Mouse (Mus musculus) hindbrain, embryonic 15.5 days (tissue): ENCODE data around the gene Lypd6b. TPM values are rescaled to one million over a fixed set of nuclear protein-coding genes. Genes with fewer than 3 reads are reported as not detected.

Experiments used
- ATAC-seq: fragments of 200-750 bp; cut with Nextera tagmentation; 2 replicates; pipeline ENCODE4 v1.8.0; 2017; ENCODE audit warnings: low read depth, moderate number of reproducible peaks, moderate TSS enrichment; ENCODE audit not compliant: low FRiP score
- H3K27ac ChIP-seq: fragments of 300-500 bp; sonication (generic); replicated peaks from 2 replicates; pipeline ENCODE4 v1.5.1; 2015; ENCODE audit warnings: mild to moderate bottlenecking, inconsistent platforms
- H3K27me3 ChIP-seq: fragments of 300-500 bp; sonication (generic); 2 replicates; pipeline ENCODE4 v1.6.1; 2015; ENCODE audit warnings: control low read depth, inconsistent platforms
- H3K36me3 ChIP-seq: fragments of 300-500 bp; sonication (generic); 2 replicates; pipeline ENCODE4 v1.6.1; 2015; ENCODE audit warnings: control low read depth, inconsistent platforms
- H3K4me1 ChIP-seq: fragments of 300-500 bp; sonication (generic); replicated peaks from 2 replicates; pipeline ENCODE4 v1.6.1; 2015; ENCODE audit warnings: control low read depth, inconsistent platforms
- H3K4me2 ChIP-seq: fragments of 300-500 bp; sonication (generic); 2 replicates; pipeline ENCODE4 v1.6.1; 2015; ENCODE audit warnings: moderate library complexity, mild to moderate bottlenecking, inconsistent platforms
- H3K4me3 ChIP-seq: fragments of 300-500 bp; sonication (generic); 2 replicates; pipeline ENCODE4 v1.5.1; 2015; ENCODE audit warnings: mild to moderate bottlenecking, inconsistent platforms
- H3K9ac ChIP-seq: fragments of 300-500 bp; sonication (generic); 2 replicates; pipeline ENCODE4 v1.6.1; 2015; ENCODE audit warnings: inconsistent platforms
- H3K9me3 ChIP-seq: fragments of 300-500 bp; sonication (generic); 2 replicates; pipeline ENCODE4 v1.6.1; 2016; ENCODE audit warnings: control low read depth, inconsistent platforms
- WGBS: fragments of 180-500 bp; shearing (Covaris S2); methylation state at CpG from one replicate; pipeline ENCODE4 v1.1.7; 2015; 5-methylcytosine and 5-hydroxymethylcytosine counted together
- polyA plus RNA-seq: library from polyadenylated mRNA; unstranded; fragments of >200 nt; fragmentation: Nextera tagmentation; extraction: Ambion mirVana; gene quantifications from 2 replicates; pipeline ENCODE4 v1.2.1, GENCODE M21; 2015

Lypd6b gene
- polyA plus RNA-seq, 1 experiment from 2014 or later = 12.8 TPM

DNA sequence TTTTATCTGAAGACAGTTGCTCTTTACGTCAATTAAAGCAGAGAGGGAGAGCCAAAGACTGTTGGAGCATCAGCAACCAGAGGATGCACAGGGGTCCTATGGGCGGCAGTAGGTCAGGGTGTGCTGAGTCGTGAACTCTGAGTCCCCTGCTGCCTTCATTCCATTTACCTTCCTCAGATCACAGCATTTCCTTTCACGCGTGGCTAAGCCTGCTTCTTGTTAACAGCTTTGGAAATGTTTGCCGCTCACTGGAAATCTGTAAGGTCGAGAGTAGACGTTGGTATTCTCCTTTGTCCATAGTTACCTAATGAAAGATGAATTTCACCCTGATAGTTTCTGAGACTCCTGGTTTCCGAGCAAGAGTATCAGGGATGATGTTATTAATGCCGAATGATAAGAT is 191.1 kb downstream of the Lypd6b start:
- Histone ChIP-seq H3K27me3 (no peaks in the 10 kb centered on the region), H3K4me3 (no peak overlapping the region), H3K4me1 (no peaks in the 10 kb centered on the region), H3K4me2 (no peak overlapping the region), H3K9ac (no peak overlapping the region), H3K36me3 (no peaks in the 10 kb centered on the region), H3K27ac (no peak overlapping the region), H3K9me3 (no peaks in the 10 kb centered on the region)
- WGBS = 66% methylated on average over 10 of the region's 10 CpGs
- no peak for ATAC-seq

DNA sequence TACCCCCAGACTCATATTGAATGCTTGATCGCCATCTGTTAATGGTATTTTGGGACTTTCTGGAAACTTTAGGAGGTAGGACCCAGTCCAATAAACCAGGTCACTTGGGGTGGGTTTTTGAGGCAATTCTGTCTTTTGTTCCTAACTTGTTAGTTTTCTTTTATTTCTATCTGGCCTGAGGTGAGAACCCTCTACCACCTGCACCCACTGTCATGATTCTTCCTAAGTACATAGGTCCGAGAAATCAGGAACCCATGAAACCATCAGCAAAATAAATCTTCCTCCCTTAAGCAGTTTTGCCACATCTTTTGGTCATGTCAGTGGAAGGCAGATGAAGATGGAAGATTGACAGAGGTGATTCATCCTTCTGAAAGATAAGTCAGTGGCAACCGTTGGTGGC is 192.5 kb downstream of the Lypd6b start:
- no peak overlapping the region for H3K4me3 ChIP-seq
- whole genome bisulfite sequencing = 90% methylated on average over 3 of the region's 3 CpGs

GRCm38 (mm10) chr2:49983021-49983420 is 195.5 kb downstream of the Lypd6b start:
- H3K27me3 ChIP-seq = no peaks in the 10 kb centered on the region

More for the DNA sequence above, 192.5 kb downstream of the Lypd6b start:
- Histone ChIP-seq H3K9ac (no peak overlapping the region), H3K4me1 (no peaks in the 10 kb centered on the region), H3K27me3 (no peaks in the 10 kb centered on the region), H3K4me2 (no peak overlapping the region), H3K36me3 (no peaks in the 10 kb centered on the region), H3K9me3 (no peaks in the 10 kb centered on the region), H3K27ac (no peak overlapping the region)
- no peak for ATAC-seq

GRCm38 (mm10) chr2:49984780-49985179 is 197.3 kb downstream of the Lypd6b start:
- Histone ChIP-seq H3K4me3 (no peak overlapping the region), H3K9ac (no peak overlapping the region), H3K4me1 (no peaks in the 10 kb centered on the region), H3K27ac (no peak overlapping the region), H3K27me3 (no peaks in the 10 kb centered on the region), H3K9me3 (no peaks in the 10 kb centered on the region), H3K4me2 (no peak overlapping the region), H3K36me3 (no peaks in the 10 kb centered on the region)
- 76% methylated on average over 3 of the region's 3 CpGs for WGBS
- no peak for ATAC-seq

More at GRCm38 (mm10) chr2:49983021-49983420, 195.5 kb downstream of the Lypd6b start:
- no peak for ATAC-seq
- Histone ChIP-seq H3K27ac (no peak overlapping the region), H3K4me3 (no peak overlapping the region), H3K36me3 (no peaks in the 10 kb centered on the region), H3K4me1 (no peaks in the 10 kb centered on the region), H3K9ac (no peak overlapping the region), H3K9me3 (no peaks in the 10 kb centered on the region), H3K4me2 (no peak overlapping the region)
- WGBS = 66% methylated on average over 5 of the region's 5 CpGs

DNA sequence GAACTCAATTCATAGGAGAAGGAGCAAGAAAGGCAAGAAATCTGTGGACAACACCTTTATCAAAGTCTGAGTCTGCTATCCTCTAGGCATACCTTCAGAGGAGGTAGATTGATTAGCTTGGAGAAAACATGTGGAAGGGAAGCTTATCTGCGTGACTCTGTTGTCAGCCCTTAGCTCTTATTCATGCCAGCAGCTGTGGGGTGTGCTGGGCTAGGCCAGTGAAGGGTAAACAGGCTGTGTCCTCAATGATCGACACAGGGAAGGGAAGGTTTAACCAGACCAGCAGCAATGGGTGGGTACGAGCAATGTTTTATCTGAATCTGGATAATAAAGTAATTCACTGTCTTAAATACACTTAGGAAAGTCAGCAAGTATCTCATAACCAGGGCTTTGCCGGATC is 208.4 kb downstream of the Lypd6b start:
- H3K36me3 ChIP-seq = no peaks in the 10 kb centered on the region
- WGBS = 87% methylated on average over 4 of the region's 4 CpGs
- no peak overlapping the region for H3K4me3 ChIP-seq
- H3K27ac ChIP-seq = no peak overlapping the region
- H3K4me2 ChIP-seq = no peak overlapping the region
- ATAC-seq = no peak
- H3K9ac ChIP-seq = no peak overlapping the region
- H3K9me3 ChIP-seq = no peaks in the 10 kb centered on the region
- H3K27me3 ChIP-seq = no peaks in the 10 kb centered on the region
- no peaks in the 10 kb centered on the region for H3K4me1 ChIP-seq

GRCm38 (mm10) chr2:49997216-49997615 is 209.7 kb downstream of the Lypd6b start:
- no peaks in the 10 kb centered on the region for H3K4me1 ChIP-seq
- ATAC-seq = no peak
- no peaks in the 10 kb centered on the region for H3K9me3 ChIP-seq
- H3K27ac ChIP-seq = no peak overlapping the region
- no peak overlapping the region for H3K4me3 ChIP-seq
- H3K27me3 ChIP-seq = no peaks in the 10 kb centered on the region
- no peaks in the 10 kb centered on the region for H3K36me3 ChIP-seq
- no peak overlapping the region for H3K4me2 ChIP-seq
- no peak overlapping the region for H3K9ac ChIP-seq
- 86% methylated on average over 1 of the region's 1 CpGs for WGBS

Other genes with a start within 250 kb of the Lypd6b start
- 179 and 188 TPM in 2 replicates for gene Kif5c, start 168.4 kb upstream of the Lypd6b start, polyA plus RNA-seq